Mouse (Mus musculus) frontal cortex, postnatal 14 days (tissue): ENCODE measurements around the gene Gm9958.
A peak's percentile ranks its signal among the peaks of the same experiment; 100 is the strongest.

ENCODE experiments used
- DNase-seq, 2 experiments: peaks; one replicate each; pipeline ENCODE4 v3.0.0; 2022; ENCODE audit warnings: low spot score in 2 of 2

Gene Gm9958

DNA sequence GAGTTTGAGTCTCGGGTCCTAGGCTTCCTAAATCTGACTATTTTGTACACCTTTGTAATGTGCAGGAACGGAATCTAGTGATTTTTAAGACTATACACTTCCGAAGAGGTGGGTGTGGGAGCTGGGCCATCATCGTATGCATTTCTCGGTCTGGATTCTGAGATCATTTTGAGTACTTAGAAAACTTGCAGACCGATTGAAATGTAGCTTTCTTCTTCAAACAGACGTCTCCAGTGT, at the start of gene Gm9958:
Gene Gm9958 (plus strand): TSS at position 138 of the 237 bp plus-strand sequence.
- DNase-seq, result no peak

DNA sequence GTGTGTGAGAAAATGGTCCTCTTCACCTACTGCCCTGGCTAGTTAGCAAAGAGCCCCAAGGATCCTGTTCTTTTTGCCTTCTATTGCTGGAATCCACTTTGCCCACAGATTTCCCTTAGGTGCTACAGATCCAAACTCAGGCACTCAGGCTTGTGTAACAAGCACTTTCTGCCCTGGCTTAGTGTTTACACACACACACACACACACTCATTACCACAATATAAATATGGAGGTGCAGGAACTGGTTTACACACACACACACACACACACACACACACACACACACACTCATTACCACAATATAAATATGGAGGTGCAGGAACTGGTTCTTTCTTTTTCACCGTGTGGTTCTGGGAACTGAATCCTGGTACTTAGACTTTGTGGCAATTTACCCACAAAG, 35.9 kb upstream of the Gm9958 start:
- no peak for DNase-seq

DNA sequence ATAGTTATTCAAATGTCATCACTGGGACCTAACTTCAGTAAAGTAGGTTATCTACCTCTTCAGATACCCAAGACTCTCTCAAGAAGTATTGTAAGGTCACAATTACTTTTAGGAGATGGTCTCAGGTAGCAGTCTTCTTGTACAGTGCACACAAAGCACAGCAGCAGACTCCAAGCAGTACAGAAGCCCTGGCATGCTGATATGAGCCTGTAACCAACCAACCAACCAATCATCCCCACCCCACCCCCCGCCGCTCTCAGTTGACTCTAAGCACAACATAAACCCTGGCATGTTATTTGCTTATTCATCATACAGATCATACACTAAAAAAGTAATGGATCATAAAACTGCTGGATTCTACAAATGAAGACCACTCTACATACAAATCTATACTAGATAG, 34.5 kb upstream of the Gm9958 start:
- DNase-seq, result no peak

DNA sequence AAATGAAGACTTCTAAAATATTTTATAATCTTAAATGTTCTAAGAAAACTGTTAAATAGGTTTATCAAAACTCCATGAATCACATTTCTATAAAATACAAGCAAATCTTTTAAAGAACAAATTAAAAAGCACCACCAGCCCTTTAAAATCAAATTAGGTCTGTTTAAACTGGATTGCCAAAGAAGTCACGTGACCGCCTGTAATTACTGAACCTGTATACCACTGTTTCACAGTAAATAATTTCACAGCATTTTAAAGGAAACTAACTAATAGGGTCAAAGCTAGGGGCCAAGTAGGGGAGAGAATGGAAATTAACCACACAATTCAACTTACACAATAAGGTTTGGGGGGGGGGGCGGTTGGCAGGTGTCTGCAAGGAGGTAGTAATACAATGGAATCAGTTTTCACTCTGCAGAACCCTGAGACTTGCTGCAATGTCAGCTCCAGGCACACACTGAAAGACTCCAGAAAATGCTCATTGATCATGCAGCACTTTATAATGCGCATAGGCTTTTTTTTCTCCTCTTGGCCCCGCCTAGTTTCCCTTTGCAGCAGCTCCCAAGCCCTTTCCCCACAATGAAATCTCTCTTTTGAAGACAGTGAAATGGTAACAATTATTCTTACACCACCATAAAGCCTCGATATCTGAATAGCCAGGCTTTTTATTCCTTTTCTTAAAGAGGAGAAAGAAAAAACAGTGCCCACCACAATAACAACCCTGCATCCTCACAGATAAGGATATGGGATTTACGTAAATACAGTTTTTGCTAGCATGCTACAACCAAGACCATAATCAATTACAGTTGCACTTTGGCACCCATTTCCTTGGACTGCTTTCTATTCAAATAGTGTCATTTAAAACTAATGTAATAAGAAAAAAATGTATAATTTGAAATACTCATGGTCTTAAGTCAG, 28.6 kb upstream of the Gm9958 start:
- no peak for DNase-seq

DNA sequence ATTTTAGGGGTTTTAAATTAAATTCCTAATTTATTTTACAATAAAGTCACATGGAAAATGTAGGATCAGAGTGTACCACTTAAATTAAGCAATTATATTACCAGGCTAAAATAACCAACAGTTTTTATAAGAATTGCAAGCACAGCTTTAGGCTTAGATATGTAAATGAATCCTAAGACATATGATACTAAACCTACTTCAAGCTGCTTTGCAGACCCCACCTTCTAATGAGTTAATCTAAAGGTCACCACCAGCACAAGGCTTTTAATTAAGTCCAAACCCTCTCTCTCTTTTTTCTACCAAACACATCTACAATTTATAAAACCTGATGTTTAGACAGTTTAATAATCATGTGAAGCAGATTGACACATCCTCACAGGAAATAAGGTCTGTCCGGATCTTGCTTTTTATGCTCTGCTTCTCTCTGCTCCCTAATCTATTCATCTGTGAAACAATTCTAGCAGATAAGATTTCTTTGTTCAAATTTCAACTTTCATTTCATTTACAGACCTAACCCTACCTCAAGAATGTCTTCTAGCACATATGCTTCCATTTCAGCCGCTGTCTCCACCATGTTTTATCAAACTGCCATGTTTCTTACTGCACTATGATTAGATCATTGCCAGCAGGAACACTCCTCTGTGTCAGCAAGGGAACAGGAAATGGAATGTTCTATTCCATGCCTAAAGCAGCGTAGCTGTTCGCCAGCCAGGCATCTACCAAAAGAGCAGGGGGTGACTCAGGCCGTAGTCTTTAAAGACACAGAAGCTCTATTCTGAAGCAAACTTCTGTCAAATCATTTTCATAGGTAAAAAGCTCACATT, 27.7 kb upstream of the Gm9958 start:
- DNase-seq, result peak; percentile 53 to 56

DNA sequence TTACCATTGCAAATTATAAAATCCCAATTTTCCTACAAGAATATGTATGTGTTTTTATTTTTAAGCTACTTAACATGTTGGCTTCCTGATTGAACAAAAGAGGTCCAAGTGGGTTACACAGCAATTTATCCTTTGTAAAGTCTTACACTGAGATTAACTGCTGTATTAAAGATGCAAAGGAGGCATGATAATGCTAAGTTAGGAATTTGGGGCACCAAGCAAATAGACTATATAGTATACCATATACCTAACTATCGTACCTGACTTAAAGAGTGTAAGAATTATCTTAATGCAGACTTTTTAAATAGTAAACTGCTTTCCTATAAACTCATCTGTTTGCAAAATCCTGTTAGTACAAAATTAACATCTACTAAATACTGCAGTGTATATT, 27.1 kb upstream of the Gm9958 start:
- no peak for DNase-seq

DNA sequence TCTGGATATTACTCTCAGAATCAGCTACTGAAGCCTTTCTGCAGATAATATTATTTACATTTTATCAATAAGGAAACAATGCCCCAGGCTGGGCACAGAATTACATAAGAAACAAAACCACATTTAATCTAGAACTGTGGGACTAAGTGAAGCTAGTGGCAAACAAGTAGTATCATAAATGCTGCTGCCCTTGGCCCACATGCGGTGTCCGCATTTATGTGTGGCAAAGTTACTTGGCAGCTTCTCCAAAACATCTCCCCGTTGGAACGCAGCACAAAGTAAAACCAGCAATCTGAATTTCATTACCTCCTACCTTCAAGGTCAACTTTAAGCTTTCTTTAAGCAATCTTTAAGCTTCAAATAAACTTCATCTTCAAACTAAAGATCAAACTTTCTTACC, 26.2 kb upstream of the Gm9958 start:
- DNase-seq, result no peak

DNA sequence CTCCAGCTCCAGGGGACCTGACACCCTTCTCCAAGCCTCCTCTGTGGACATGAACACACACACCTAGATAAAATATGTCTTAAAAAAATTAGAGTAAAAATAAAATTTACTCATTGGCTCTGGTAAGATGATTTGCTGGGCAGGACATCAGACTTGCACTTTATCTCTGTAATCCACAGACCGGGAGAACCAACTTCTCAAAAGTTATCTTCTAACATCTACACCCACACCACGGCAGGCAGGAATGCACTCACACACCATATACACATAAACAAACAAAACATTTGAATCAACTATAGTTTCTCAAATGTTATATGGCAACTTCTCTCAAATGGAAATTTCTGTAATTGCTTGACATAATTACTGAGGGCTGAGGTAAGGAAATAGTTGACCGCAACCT, 20.1 kb upstream of the Gm9958 start:
- no peak for DNase-seq

DNA sequence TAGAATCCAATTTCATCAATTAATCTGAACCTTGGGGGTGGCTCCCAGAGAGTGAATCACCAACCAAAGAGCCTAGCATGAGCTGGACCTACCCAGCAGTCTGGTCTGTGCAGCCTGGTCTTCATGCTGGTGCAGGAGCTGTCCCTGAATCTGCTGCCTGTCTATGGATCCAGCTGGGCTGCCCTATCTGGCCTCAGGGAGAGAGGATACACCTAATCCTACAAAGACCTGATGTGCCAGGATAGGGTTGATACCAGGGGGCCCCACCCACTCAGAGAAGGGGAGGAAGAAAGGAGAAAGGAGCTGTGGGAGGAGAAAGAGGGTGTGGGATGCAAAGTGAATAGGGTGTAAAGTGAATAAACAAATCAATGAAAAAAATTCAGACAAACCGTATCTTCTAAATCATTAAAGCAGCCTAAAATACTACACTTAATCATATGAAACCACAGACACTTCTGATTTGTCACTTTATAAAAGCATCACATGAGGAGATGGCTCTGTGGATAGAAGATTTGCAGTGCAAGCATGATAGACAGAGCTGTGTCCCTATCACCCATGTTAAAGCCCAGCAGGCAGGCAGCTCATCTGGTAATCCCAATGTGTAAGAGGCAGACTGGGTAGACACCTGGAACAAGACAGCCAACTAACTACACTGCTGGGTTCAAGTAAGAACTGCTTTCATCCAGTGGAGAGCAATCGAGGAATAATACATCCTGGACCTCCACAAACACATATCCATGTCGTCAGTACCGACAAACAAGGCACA, 13.3 kb upstream of the Gm9958 start:
- DNase-seq, result no peak

DNA sequence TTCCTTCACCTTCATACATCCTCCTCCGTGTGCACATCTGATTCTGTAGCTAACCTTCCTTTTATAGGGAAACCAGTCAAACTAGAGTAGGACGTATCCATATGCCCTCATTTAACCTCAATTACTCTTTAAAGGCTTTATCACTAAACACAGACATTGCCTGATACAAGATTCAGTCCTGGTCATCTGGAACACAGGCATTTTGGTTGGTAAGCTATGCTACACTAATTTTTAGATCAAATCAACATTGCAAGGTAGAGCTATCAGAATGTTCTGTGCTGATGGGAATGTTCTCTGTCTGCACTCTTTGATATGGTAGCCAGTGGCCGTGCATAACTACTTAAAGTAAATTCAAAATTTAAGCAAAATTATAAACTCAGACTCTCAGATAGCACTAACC, 11.2 kb upstream of the Gm9958 start:
- DNase-seq, result no peak

DNA sequence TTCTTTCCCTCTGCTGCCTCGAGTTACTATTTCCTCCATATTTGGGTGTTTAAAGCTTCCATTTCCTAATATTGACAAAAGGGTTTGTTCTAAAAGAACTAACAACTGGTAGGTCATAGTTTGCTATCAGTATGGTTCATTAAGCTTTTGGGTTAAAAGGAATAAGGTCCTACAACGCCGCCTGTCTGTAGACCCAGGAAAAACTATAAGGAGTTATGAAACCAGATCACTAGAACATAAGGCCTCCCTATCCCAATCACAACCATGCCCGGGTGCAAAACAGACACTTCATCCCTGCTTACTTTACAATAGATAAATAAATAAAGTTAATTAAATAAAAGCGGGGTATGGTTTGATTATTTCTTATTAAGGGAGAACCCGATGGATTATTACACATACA, 2.5 kb upstream of the Gm9958 start:
- peak in 1 of 2 experiments; percentile 55 for DNase-seq

DNA sequence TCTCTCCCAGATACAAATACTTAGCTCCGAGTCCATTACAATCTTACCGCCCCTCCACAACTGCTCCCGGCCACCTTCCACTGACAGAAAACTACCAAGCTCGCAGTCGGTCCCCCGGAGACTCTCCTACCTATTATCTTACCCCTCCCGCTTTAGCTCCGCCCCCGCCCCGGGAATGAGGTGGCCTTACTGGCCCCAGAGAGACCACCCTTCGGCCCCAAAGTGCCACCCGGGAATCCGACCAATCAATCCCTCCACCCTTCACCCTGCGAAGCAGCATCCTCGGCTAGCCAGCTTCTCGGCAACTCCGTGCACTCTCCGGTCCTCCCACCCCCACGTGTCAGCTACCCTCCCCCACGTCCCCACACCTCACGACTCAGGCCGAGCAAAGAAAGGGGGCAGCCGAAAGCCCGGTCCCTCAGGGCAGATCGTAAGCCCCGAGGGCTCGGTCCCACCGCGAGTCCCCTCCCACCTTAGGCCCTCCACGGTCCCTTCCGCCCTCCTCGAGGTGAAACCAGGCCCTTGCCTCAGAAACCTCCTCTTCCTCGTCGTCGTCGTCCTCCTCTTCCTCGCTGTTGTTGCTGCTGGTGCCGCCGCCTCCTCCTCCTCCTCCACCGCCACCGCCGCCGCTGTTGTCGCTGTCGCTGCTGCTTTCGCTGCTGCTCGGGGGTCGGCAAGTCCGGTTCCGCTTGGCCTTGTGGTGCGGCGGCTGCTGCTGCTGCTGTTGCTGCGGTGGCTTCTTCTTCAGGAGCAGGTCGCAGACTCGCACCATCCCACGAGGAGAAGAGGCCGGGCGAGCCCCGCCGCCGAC, 1.7 kb upstream of the Gm9958 start:
- peak; percentile 34 to 39 for DNase-seq

DNA sequence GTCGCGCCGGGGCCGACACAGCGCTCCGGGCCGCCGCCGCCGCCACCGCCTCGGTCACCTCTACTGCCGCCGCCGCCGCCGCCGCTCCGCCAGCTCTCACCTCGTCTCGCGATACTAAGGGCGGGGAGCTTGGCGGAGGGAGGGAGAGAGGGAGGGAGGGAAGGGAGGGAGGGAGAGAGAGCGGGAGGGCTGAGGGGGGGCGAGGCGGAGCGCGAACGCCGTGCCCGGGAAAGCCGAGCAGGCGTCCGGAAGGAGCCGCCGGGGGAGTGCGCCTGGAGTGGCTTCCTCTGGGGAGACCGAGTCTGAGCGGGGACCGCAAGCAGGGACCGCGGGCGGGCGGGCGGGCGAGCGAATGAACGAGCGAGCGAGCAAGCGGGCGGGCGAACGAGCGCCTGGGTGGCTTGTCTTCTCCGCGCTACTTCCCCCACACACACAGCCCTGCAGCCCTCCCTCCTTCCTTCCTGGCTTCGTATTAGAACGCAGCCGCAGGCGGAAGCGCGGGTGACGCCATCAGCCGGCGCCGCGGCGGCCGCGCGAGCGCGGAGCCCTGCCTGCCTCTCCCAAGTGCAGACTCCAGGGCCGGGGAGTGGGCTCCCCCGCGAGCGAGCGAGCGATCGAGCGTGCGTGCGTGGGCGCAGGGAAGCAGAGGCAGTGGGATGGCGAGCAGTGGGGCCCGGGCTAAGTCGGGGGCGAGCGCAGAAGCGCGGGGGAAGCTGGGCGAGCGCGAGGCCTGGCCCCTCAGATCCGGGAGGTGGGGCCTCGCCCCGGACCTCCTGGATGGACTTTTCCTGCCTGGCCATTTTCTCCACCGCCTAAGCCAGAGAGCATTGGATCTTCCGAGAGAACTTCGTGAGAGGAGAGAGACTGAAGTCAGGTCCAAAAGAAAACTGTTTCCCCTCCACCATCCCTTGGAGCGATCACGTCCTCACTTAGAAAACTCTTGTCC, 610 bp upstream of the Gm9958 start, which contains the start of gene Ankrd17:
Gene Ankrd17 (minus strand): TSS at position 457 of the 946 bp plus-strand sequence.
- DNase-seq, result peak; percentile 86

DNA sequence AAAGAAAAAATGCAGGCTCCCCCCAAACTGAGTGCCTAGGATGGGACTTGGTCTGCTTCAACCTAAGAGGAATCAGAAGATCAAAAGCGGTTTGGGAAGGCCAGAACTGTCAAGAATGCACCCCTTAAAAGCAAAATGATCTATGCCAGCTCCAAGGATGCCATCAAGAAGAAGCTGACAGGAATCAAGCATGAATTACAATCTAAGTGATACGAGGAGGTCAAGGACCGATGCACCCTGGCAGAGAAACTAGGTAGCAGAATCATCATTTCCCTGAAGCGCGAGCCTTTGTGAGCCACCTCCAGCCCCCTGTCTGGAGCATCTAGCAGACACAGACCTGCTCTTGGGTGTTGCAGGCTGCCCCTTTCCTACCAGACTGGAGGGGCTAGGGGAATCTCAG, 3.4 kb downstream of the Gm9958 start:
- DNase-seq, result no peak

DNA sequence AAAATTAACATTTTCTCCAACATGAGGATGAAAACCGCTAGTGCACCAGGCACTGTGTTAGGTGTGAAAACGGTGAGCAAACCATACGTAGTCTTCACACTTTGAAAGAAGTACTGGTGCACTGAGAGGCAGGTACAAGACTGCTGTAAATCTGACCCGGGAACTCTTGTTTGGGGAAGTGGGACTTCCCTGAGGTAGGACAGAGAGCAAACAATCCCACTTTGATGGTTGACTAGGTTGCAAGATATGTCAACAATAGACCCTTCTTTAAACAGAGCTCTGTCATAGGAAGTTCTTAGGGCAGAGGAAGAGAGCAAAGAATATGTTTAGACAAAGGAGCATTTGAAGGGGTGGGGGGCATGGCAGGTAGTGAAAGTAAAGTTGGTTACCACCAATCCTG, 6.7 kb downstream of the Gm9958 start:
- no peak for DNase-seq

DNA sequence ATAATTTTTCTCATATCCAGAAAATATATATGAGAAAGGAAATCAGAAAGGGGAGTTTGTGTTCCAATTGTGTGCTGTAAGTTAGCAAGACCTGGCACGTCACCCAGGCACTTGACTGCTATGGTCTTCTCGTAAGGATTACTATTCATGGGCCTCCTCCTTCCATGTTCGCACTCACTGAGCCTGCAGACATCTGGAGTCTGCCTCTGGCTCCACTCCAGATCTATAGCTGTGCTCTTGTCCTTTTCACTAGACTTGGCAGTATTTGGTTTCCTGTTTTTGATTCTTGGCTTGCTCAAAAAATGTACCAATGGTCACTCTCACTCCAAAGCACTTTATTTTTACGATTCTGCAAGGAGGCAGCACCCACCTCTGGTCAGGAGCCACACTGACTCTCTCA, 14.5 kb downstream of the Gm9958 start:
- DNase-seq, result no peak

DNA sequence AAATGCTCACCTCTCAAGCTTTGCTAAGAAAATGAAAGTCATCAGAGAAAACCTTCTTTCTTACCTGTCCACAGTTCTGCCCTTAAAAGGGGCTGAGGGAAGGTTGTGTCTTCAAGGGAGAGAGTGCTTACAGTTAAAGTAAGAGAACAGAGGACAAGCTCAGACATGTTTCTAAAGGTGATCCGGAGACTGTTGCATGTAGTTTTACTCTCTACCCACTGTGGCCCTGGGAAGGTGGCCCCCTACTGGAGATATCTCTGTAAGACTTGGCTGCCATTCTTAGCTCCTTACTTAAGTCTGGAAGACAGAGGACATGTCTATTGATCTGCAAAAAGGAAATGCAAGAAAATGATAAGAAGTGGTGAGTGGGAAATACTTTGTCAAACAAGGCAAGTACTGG, 16.1 kb downstream of the Gm9958 start:
- DNase-seq, result no peak

DNA sequence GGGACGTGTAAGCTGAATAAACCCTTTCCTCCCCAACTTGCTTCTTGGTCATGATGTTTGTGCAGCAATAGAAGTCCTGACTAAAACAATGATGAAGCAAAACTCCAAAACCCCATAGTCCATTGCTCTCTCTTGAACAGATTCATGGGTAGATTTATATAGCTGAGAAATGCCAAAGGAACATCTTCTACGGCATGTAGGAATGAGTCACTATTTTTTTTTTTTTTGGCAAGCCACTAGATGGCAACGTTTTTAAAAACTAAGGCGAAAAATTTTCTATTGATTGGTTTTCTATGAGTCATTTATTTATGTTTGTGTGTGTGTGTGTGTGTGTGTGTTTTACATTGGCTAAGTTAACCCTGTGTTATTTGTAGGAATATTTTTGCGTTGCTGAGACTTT, 26.8 kb downstream of the Gm9958 start:
- DNase-seq, result no peak

DNA sequence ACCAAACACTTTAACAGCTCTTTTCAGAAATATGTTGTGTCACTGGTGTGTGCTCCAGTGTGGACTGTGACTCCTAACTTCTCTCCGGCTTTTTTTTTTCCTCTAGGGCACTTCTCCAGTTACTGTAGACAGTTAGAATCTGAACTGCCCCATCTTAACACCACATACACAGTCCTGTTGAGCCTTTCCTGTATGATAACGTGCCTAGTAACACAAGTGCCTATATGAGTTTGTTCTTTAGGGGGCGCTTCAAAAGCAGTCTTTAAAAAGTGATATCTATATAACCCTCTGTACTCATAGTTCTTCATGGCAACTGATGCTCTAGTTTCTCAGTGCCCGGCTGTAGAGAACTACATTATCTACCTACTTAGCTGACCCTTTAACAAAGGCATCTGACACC, 27.3 kb downstream of the Gm9958 start:
- no peak for DNase-seq

DNA sequence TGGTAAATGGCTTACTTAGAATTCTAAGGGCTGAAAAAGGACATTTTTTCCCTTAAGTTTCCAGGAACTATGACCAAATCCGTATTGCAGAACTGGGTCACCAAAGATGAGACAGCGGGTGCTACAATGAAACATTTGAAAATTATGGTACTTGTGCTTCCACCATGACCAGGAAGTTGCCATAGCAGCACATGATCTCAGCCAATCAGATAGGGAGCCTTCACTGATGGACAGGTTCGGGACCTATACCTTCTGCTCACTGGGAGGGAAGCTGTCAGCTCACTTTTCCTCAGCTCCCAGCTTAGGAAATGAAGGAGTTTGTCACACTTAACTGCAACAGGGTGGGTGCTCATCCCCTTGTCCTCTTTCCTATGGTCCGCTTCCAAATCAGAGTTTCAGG, 29.8 kb downstream of the Gm9958 start:
- DNase-seq, result no peak
